Mouse (Mus musculus): ENCODE measurements around the gene Eps8l2. TPM values are rescaled to one million over a fixed set of nuclear protein-coding genes. Genes with fewer than 3 reads are reported as not detected.
A peak's percentile ranks its signal among the peaks of the same experiment; 100 is the strongest.

Gene Eps8l2
- polyA plus RNA-seq, 1 experiment = 5.5 TPM

GRCm38 (mm10) chr7:141363752-141364125 is 25.1 kb downstream of the Eps8l2 start:
- no peak for DNase-seq (ENCODE audit: extremely low spot score in 1 of 2, low spot score in 1 of 2)

GRCm38 (mm10) chr7:141364349-141365048 is 25.8 kb downstream of the Eps8l2 start:
- DNase-seq (ENCODE audit: extremely low spot score in 1 of 2, low spot score in 1 of 2) = no peak

- DNase-seq (ENCODE audit: extremely low spot score in 1 of 2, low spot score in 1 of 2) = peak in 1 of 2 experiments; percentile 32
Measured at GRCm38 (mm10) chr7:141365049-141365445, 26.4 kb downstream of the Eps8l2 start.

GRCm38 (mm10) chr7:141367358-141367757 is 28.7 kb downstream of the Eps8l2 start:
- no peak for DNase-seq (ENCODE audit: extremely low spot score in 1 of 2, low spot score in 1 of 2)

- no peak for DNase-seq (ENCODE audit: extremely low spot score in 1 of 2, low spot score in 1 of 2)
Measured at GRCm38 (mm10) chr7:141369918-141370317, 31.2 kb downstream of the Eps8l2 start.

- DNase-seq (ENCODE audit: extremely low spot score in 1 of 2, low spot score in 1 of 2) = no peak
Measured at GRCm38 (mm10) chr7:141371942-141372595, 33.4 kb downstream of the Eps8l2 start.

- no peak for DNase-seq (ENCODE audit: extremely low spot score in 1 of 2, low spot score in 1 of 2)
Measured at GRCm38 (mm10) chr7:141373611-141374010, 34.9 kb downstream of the Eps8l2 start.

- no peak for DNase-seq (ENCODE audit: extremely low spot score in 1 of 2, low spot score in 1 of 2)
Measured at GRCm38 (mm10) chr7:141374399-141374798, 35.7 kb downstream of the Eps8l2 start.

GRCm38 (mm10) chr7:141379584-141379983 is 40.9 kb downstream of the Eps8l2 start:
- DNase-seq (ENCODE audit: extremely low spot score in 1 of 2, low spot score in 1 of 2) = no peak

- peak in 1 of 2 experiments; percentile 10 for DNase-seq (ENCODE audit: extremely low spot score in 1 of 2, low spot score in 1 of 2)
Measured at GRCm38 (mm10) chr7:141381068-141381835, 42.6 kb downstream of the Eps8l2 start.

GRCm38 (mm10) chr7:141387807-141388486 is 49.3 kb downstream of the Eps8l2 start:
- DNase-seq (ENCODE audit: extremely low spot score in 1 of 2, low spot score in 1 of 2) = no peak

GRCm38 (mm10) chr7:141388487-141389109 is 49.9 kb downstream of the Eps8l2 start:
- DNase-seq (ENCODE audit: extremely low spot score in 1 of 2, low spot score in 1 of 2) = no peak

- no peak for DNase-seq (ENCODE audit: extremely low spot score in 1 of 2, low spot score in 1 of 2)
Measured at GRCm38 (mm10) chr7:141390326-141391259, 51.9 kb downstream of the Eps8l2 start.

GRCm38 (mm10) chr7:141391625-141392551 is 53.2 kb downstream of the Eps8l2 start, which contains the start of gene Taldo1:
TSS of gene Taldo1 (plus strand) at chr7:141392199.
- peak; percentile 93 to 97 for DNase-seq (ENCODE audit: extremely low spot score in 1 of 2, low spot score in 1 of 2)

GRCm38 (mm10) chr7:141392552-141393222 is 54.0 kb downstream of the Eps8l2 start:
- DNase-seq (ENCODE audit: extremely low spot score in 1 of 2, low spot score in 1 of 2) = no peak

GRCm38 (mm10) chr7:141394158-141394557 is 55.5 kb downstream of the Eps8l2 start:
- no peak for DNase-seq (ENCODE audit: extremely low spot score in 1 of 2, low spot score in 1 of 2)

- peak in 1 of 2 experiments; percentile 53 for DNase-seq (ENCODE audit: extremely low spot score in 1 of 2, low spot score in 1 of 2)
Measured at GRCm38 (mm10) chr7:141394771-141395170, 56.1 kb downstream of the Eps8l2 start.

GRCm38 (mm10) chr7:141395348-141395747 is 56.7 kb downstream of the Eps8l2 start:
- DNase-seq (ENCODE audit: extremely low spot score in 1 of 2, low spot score in 1 of 2) = no peak

Data from frontal cortex, adult 2 months (tissue).